Comparison of ENCODE assay signal across 30 mouse cellular contexts in genomic region chr5:73171876-73172480, GRCm38 (mm10).
DNase-seq lines count a peak whose midpoint lies in the region; ATAC-seq lines count a peak whose summit lies in the region.
"Had no signal": no experiment of that assay in that cellular context is flagged by ENCODE, and none has a peak within 500 bp of the region (broad histone marks: within the 10 kb centered on the region; RNA-seq: fewer than 3 reads in every experiment).

No protein-coding gene starts in this region.

- WGBS in embryonic facial prominence, embryonic 15.5 days = 65% methylated on average over 12 of the region's 12 CpGs
- 70% methylated on average over 12 of the region's 12 CpGs for WGBS in embryonic facial prominence, embryonic 10.5 days
- WGBS in kidney, embryonic 16.5 days = 54% methylated on average over 12 of the region's 12 CpGs

- no peaks in the 10 kb centered on the region for H3K36me3 ChIP-seq in embryonic facial prominence, embryonic 15.5 days
- H3K36me3 ChIP-seq in embryonic facial prominence, embryonic 10.5 days (replicated peaks) = no peaks in the 10 kb centered on the region
- no peaks in the 10 kb centered on the region for H3K36me3 ChIP-seq in kidney, embryonic 16.5 days (ENCODE audit: insufficient read depth, low read length)
- H3K36me3 ChIP-seq: embryonic facial prominence, embryonic 12.5 days; heart, embryonic 10.5 days; heart, embryonic 15.5 days; hindbrain, embryonic 12.5 days; intestine, embryonic 15.5 days; limb, embryonic 12.5 days; neural tube, embryonic 12.5 days; stomach, embryonic 15.5 days had no signal

- no peaks in the 10 kb centered on the region for H3K9me3 ChIP-seq in embryonic facial prominence, embryonic 15.5 days (replicated peaks)
- no peaks in the 10 kb centered on the region for H3K9me3 ChIP-seq in embryonic facial prominence, embryonic 10.5 days
- no peaks in the 10 kb centered on the region for H3K9me3 ChIP-seq in kidney, embryonic 16.5 days (ENCODE audit: low read length)
- H3K9me3 ChIP-seq: embryonic facial prominence, embryonic 12.5 days; heart, embryonic 10.5 days; heart, embryonic 15.5 days; hindbrain, embryonic 12.5 days; intestine, embryonic 15.5 days; limb, embryonic 12.5 days; liver, embryonic 15.5 days; neural tube, embryonic 12.5 days; stomach, embryonic 15.5 days had no signal

- peak overlapping the region; percentile 1; the same call in 1 of the 2 replicates for H3K27ac ChIP-seq in embryonic facial prominence, embryonic 15.5 days (replicated peaks)
- H3K27ac ChIP-seq in embryonic facial prominence, embryonic 10.5 days (replicated peaks) = no peak overlapping the region
- peak overlapping the region; percentile 51 for H3K27ac ChIP-seq in kidney, embryonic 16.5 days (ENCODE audit: low read length)
- H3K27ac ChIP-seq: embryonic facial prominence, embryonic 12.5 days; heart, embryonic 10.5 days; heart, embryonic 15.5 days; hindbrain, embryonic 12.5 days; hindbrain, postnatal 0 days; intestine, embryonic 15.5 days; left cerebral cortex, adult 2 months; limb, embryonic 12.5 days; liver, embryonic 15.5 days; neural tube, embryonic 12.5 days; stomach, embryonic 15.5 days had no signal

- no peak overlapping the region for H3K9ac ChIP-seq in embryonic facial prominence, embryonic 15.5 days
- H3K9ac ChIP-seq in kidney, embryonic 16.5 days (replicated peaks; ENCODE audit: low read length) = no peak overlapping the region
- H3K9ac ChIP-seq: embryonic facial prominence, embryonic 12.5 days; heart, embryonic 15.5 days; hindbrain, embryonic 12.5 days; intestine, embryonic 15.5 days; limb, embryonic 12.5 days; liver, embryonic 15.5 days; lung, embryonic 14.5 days; neural tube, embryonic 12.5 days; stomach, embryonic 15.5 days had no signal

- H3K4me1 ChIP-seq in embryonic facial prominence, embryonic 15.5 days = peaks cover 33% of the 10 kb centered on the region
- H3K4me1 ChIP-seq in embryonic facial prominence, embryonic 10.5 days = peaks cover 16% of the 10 kb centered on the region
- peaks cover 36% of the 10 kb centered on the region for H3K4me1 ChIP-seq in kidney, embryonic 16.5 days (ENCODE audit: insufficient read depth, low read length)
- H3K4me1 ChIP-seq: stomach, embryonic 15.5 days had no signal

- no peak overlapping the region for H3K4me3 ChIP-seq in embryonic facial prominence, embryonic 15.5 days (replicated peaks)
- H3K4me3 ChIP-seq in embryonic facial prominence, embryonic 10.5 days = no peak overlapping the region
- H3K4me3 ChIP-seq in kidney, embryonic 16.5 days (ENCODE audit: low read length) = no peak overlapping the region
- H3K4me3 ChIP-seq: embryonic facial prominence, embryonic 12.5 days; heart, embryonic 10.5 days; heart, embryonic 15.5 days; hindbrain, embryonic 12.5 days; intestine, embryonic 15.5 days; left cerebral cortex, adult 2 months; limb, embryonic 12.5 days; liver, embryonic 15.5 days; neural tube, embryonic 12.5 days; stomach, embryonic 15.5 days had no signal

- H3K4me2 ChIP-seq in embryonic facial prominence, embryonic 15.5 days (replicated peaks) = no peak overlapping the region
- H3K4me2 ChIP-seq in kidney, embryonic 16.5 days (replicated peaks; ENCODE audit: low read depth, low read length) = no peak overlapping the region
- H3K4me2 ChIP-seq: embryonic facial prominence, embryonic 12.5 days; heart, embryonic 15.5 days; hindbrain, embryonic 12.5 days; intestine, embryonic 15.5 days; limb, embryonic 12.5 days; liver, embryonic 15.5 days; lung, embryonic 14.5 days; midbrain, embryonic 11.5 days; neural tube, embryonic 12.5 days; stomach, embryonic 15.5 days had no signal

- DNase-seq in embryonic facial prominence, embryonic 10.5 days (ENCODE audit: low spot score) = no peak
- DNase-seq in kidney, postnatal 14 days = no peak
- peak; percentile 83 for DNase-seq in ES-CJ7 (ENCODE audit: low read depth, low spot score)
- DNase-seq in brain, adult 2 months (ENCODE audit: low read depth, low spot score) = peak; percentile 42
- DNase-seq in adrenal gland, adult 2 months = no peak
- DNase-seq in ovary, postnatal 14 days (ENCODE audit: low spot score) = no peak
- DNase-seq: adrenal gland, postnatal 36 days; cerebellum, adult 2 months; gastrocnemius, postnatal 14 days; heart, postnatal 36 days; lung, postnatal 14 days; right cerebral cortex, postnatal 25 days had no signal

- ATAC-seq in embryonic facial prominence, embryonic 15.5 days (ENCODE audit: insufficient number of reproducible peaks, low FRiP score, low TSS enrichment, low read depth) = no peak
- 0 out of 2 replicates have a peak, but pooled peaks have one; percentile 20 for ATAC-seq in kidney, embryonic 16.5 days (ENCODE audit: low FRiP score, low TSS enrichment)
- ATAC-seq: forebrain, embryonic 16.5 days; intestine, embryonic 15.5 days; midbrain, embryonic 16.5 days; Patski had no signal

- no peaks in the 10 kb centered on the region for H3K27me3 ChIP-seq in embryonic facial prominence, embryonic 15.5 days
- H3K27me3 ChIP-seq in embryonic facial prominence, embryonic 10.5 days (replicated peaks; ENCODE audit: low read depth, poor library complexity, severe bottlenecking) = no peaks in the 10 kb centered on the region
- H3K27me3 ChIP-seq in kidney, embryonic 16.5 days (ENCODE audit: insufficient read depth, low read length) = no peaks in the 10 kb centered on the region
- H3K27me3 ChIP-seq: embryonic facial prominence, embryonic 12.5 days; heart, embryonic 15.5 days; hindbrain, embryonic 12.5 days; intestine, embryonic 15.5 days; limb, embryonic 12.5 days; liver, embryonic 15.5 days; neural tube, embryonic 12.5 days; Patski; stomach, embryonic 15.5 days had no signal

Comparison
In these comparisons a context has a peak if more than half of its experiments do, and no peak if none do; other contexts are left out.
1. DNase-seq: peak in ES-CJ7 (single experiment) and brain, adult 2 months (single experiment); none in embryonic facial prominence, embryonic 10.5 days (single experiment), kidney, postnatal 14 days (single experiment), adrenal gland, adult 2 months (single experiment) and ovary, postnatal 14 days (single experiment).